Mouse (Mus musculus) forelimb bud, embryonic 11.5 days (tissue): ENCODE data around the gene Pmis2.

Experiments
- DNase-seq: peaks from one replicate; pipeline ENCODE4 v3.0.0-alpha.2; 2012; ENCODE audit warnings: low read depth, low spot score

Pmis2 gene

DNA sequence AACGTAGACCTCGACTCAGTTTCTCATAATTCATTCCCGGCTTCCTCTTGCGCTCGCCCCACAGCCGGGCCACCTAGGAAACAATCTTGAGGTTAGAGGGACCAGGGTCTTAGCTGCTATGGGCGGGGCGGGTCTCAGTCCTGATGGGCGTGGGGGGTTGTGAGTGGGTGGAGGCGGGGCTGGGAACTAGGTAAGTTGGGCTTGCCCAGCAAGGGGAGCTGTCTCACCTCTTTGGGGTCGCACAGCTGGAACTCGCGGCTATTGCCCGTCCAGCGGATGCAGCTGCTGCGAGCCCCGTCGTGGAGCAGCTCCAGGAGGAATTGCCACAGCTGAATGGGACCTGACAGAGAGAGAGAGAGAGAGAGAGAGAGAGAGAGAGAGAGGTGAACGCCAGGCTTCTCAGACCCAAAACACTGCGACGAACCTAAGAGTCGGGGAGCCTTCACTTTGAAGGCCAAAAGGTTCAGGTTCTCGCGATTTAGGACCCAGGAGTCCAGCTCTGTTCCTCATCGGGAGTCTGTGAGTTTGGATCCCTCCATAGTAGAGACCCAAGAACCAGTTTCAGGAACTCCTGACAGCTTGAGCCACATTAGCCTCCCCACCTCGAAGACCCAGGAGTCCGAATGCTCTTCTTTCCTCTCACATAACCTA, 37.5 kb downstream of the Pmis2 start:
- no peak for DNase-seq

DNA sequence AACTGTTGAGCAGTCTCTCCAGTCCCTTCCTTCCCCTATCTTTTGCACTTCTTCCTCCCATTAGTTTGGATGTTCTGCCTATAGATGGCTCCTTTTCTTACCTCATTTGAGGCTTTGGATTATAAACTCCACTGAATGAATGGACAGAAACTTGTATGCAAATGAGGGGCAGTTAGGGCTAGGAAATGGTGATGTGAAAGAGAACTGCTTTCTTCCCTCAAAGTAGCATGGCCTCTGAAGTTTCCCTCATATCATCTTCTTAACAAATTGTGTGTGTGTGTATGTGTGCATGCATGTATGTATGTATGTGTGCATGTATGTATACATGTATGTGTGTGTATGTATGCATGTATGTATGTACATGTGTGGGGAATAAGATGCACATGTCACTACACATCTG, 42.4 kb downstream of the Pmis2 start:
- DNase-seq = no peak

DNA sequence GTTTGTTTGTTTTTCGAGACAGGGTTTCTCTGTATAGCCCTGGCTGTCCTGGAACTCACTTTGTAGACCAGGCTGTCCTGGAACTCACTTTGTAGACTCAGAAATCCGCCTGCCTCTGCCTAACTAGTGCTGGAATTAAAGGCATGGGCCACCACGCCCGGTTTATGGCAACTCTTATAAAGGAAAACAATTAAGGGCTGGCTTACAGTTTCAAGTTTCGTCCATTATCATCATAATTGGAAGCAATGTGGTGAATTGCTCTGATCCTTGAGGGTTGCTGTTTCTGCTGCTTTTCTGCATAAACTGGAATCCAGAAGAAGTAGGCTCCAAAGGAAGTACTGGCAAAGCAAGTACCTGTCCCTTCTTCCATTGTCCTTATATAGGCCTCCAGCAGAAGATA, 44.8 kb downstream of the Pmis2 start:
- no peak for DNase-seq

DNA sequence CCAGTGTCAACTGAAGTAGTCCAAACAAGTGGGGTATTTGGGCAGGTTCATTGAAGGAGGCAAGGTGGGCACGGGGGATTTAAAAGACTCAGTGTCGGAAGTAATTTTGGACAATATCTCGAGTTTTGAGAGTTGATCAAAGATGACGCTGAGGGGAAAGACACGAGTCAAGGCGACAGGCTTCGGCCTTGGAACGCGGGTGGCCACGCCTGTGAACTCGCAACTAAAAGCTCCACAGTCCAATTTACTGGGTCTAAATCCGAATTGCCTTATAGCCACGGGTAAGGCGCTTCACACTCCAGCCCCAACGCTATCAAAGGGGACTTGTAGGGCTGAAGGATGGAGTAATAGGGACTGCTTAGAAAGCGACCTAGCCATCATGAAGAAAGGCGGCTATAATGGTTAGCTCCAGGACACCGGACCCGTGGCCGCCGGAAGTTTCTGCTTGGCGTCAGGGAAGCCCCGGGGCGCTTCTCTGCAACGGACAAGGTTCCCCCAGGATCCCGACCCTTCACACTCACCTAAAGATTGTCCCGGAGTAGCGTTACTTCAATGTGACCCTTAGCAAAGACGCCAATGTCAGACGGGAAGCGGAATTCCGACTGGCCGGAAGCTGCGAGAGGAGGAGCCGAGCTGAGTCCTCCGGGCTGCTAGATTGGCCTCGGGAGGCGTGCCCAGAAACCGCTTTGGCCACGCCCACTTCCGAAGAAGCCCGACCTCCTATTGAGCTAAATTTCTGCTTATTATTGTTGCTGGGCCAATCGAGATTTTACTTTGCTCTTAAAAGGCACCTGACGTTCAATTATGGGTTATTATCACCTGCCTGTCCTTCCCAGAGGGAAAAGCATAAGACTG, 45.6 kb downstream of the Pmis2 start, which contains the start of gene Cox6b1:
TSS of gene Cox6b1 (minus strand) at position 622 of the 855 bp plus-strand sequence.
- peak; percentile 87 for DNase-seq
